Mouse (Mus musculus) cerebellum, adult 2 months (tissue): Measurements from ENCODE around the gene Fam198b.

Source experiments
- CTCF ChIP-seq: fragments of 200-500 bp; IDR thresholded peaks from 2 replicates; pipeline ENCODE4 v1.5.1; 2011; ENCODE audit warnings: low read depth, mild to moderate bottlenecking, control low read depth, low read length, moderate library complexity, borderline replicate concordance; ENCODE audit not compliant: insufficient read depth
- POLR2A ChIP-seq: fragments of 200-500 bp; IDR thresholded peaks from 2 replicates; pipeline ENCODE4 v1.6.1; 2011; ENCODE audit warnings: low read length, control low read depth, borderline replicate concordance; ENCODE audit not compliant: insufficient read depth

- TF ChIP-seq CTCF (no peak), POLR2A (no peak)
Measured at GRCm38 (mm10) chr3:79886357-79887091, 2.2 kb downstream of the Fam198b start.
